Mouse (Mus musculus): Measurements from ENCODE around the gene Olfr1507. TPM values are rescaled to one million over a fixed set of nuclear protein-coding genes. Genes with fewer than 3 reads are reported as not detected.
A peak's percentile ranks its signal among the peaks of the same experiment; 100 is the strongest.

Gene Olfr1507
- polyA plus RNA-seq, 2 experiments: not detected

GRCm38 (mm10) chr14:52461928-52462327 is 33.6 kb downstream of the Olfr1507 start:
- H3K4me1 ChIP-seq (replicated peaks; ENCODE audit: control insufficient read depth in 2 of 2, insufficient read depth in 2 of 2, low read length in 1 of 2): no peaks in the 10 kb centered on the region
- H3K36me3 ChIP-seq (replicated peaks; ENCODE audit: control insufficient read depth, insufficient read depth, low read depth): no peaks in the 10 kb centered on the region
- no peak for DNase-seq (ENCODE audit: low read depth in 3 of 3, low spot score in 3 of 3)
- no peaks in the 10 kb centered on the region for H3K27me3 ChIP-seq (ENCODE audit: control insufficient read depth, insufficient read depth, low read length)
- H3K4me2 ChIP-seq (ENCODE audit: low read depth): no peak overlapping the region
- no peak overlapping the region for H3K27ac ChIP-seq
- TF ChIP-seq EP300 (IDR thresholded peaks at IDR 0.05; ENCODE audit: low read depth): no peak
- no peak for ATAC-seq (ENCODE audit: insufficient read depth)
- H3K4me3 ChIP-seq (ENCODE audit: insufficient read depth in 1 of 2, low read depth in 2 of 2, low read length in 2 of 2): no peak overlapping the region
- no peaks in the 10 kb centered on the region for H3K9me3 ChIP-seq (ENCODE audit: control insufficient read depth, low read length)
- H3K9ac ChIP-seq (replicated peaks): no peak overlapping the region

DNA sequence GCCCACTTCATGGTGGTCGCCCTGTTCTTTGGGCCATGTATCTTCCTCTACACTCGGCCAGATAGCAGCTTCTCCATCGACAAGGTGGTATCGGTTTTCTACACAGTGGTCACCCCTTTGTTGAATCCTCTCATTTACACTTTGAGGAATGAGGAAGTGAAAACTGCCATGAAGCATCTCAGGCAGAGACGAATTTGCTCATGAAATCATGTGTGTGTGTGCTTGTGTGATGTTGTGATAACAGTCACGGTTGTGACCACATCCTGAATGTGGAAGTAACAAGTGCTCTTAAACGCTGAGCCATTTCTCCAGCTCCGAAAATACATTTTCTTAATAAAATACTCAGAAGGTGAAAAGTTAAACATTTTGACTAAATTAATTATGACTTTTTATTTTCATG is 44.4 kb downstream of the Olfr1507 start:
- ATAC-seq (ENCODE audit: insufficient read depth) (no peak), DNase-seq (ENCODE audit: low read depth in 3 of 3, low spot score in 3 of 3) (peak; percentile 1 to 16 (median 6))
- Histone ChIP-seq H3K4me2 (ENCODE audit: low read depth) (no peak overlapping the region), H3K9ac (replicated peaks) (no peak overlapping the region), H3K27me3 (ENCODE audit: control insufficient read depth, insufficient read depth, low read length) (no peaks in the 10 kb centered on the region), H3K4me3 (ENCODE audit: insufficient read depth in 1 of 2, low read depth in 2 of 2, low read length in 2 of 2) (no peak overlapping the region), H3K36me3 (replicated peaks; ENCODE audit: control insufficient read depth, insufficient read depth, low read depth) (no peaks in the 10 kb centered on the region), H3K4me1 (replicated peaks; ENCODE audit: control insufficient read depth in 2 of 2, insufficient read depth in 2 of 2, low read length in 1 of 2) (no peaks in the 10 kb centered on the region), H3K9me3 (ENCODE audit: control insufficient read depth, low read length) (no peaks in the 10 kb centered on the region), H3K27ac (no peak overlapping the region)
- TF ChIP-seq EP300 (IDR thresholded peaks at IDR 0.05; ENCODE audit: low read depth) (no peak), CTCF (IDR thresholded peaks at IDR 0.05; ENCODE audit: low read depth) (no peak)
- 21% methylated on average over 8 of the region's 8 CpGs for WGBS (ENCODE audit: insufficient replicate concordance)

- H3K4me1 ChIP-seq (replicated peaks; ENCODE audit: control insufficient read depth in 2 of 2, insufficient read depth in 2 of 2, low read length in 1 of 2): no peaks in the 10 kb centered on the region
- ATAC-seq (ENCODE audit: insufficient read depth) (no peak), DNase-seq (ENCODE audit: low read depth in 3 of 3, low spot score in 3 of 3) (no peak)
- H3K9ac ChIP-seq (replicated peaks): no peak within 1 kb of the TSS
- H3K36me3 ChIP-seq (replicated peaks; ENCODE audit: control insufficient read depth, insufficient read depth, low read depth): no peaks in the 10 kb centered on the region
- TF ChIP-seq EP300 (IDR thresholded peaks at IDR 0.05; ENCODE audit: low read depth): no peak
- no peaks in the 10 kb centered on the region for H3K27me3 ChIP-seq (ENCODE audit: control insufficient read depth, insufficient read depth, low read length)
- no peaks in the 10 kb centered on the region for H3K9me3 ChIP-seq (ENCODE audit: control insufficient read depth, low read length)
- H3K4me2 ChIP-seq (ENCODE audit: low read depth): no peak within 1 kb of the TSS
- no peak within 1 kb of the TSS for H3K27ac ChIP-seq
- no peak within 1 kb of the TSS for H3K4me3 ChIP-seq (ENCODE audit: insufficient read depth in 1 of 2, low read depth in 2 of 2, low read length in 2 of 2)
Observed at GRCm38 (mm10) chr14:52442690-52443089, 52.9 kb downstream of the Olfr1507 start, which contains the start of gene Olfr1509. Gene Olfr1509, plus strand, starts transcription at chr14:52442990.

Other genes with a start within 250 kb of the Olfr1507 start
- 9.7 and 13.1 TPM in 2 replicates for gene Chd8, start 238.0 kb downstream of the Olfr1507 start, polyA plus RNA-seq (2012; rRNA removed)
- 13.9 and 14.0 TPM in 2 replicates for gene Chd8, start 238.0 kb downstream of the Olfr1507 start, polyA plus RNA-seq (2014; fragmentation: Nextera tagmentation; extraction: Ambion mirVana)
- gene Tox4, start 216.6 kb downstream of the Olfr1507 start, polyA plus RNA-seq (2012; rRNA removed): 8.5 and 10.1 TPM in 2 replicates
- 16.6 and 17.2 TPM in 2 replicates for gene Tox4, start 216.6 kb downstream of the Olfr1507 start, polyA plus RNA-seq (2014; fragmentation: Nextera tagmentation; extraction: Ambion mirVana)
- gene Rab2b, start 216.2 kb downstream of the Olfr1507 start, polyA plus RNA-seq (2012; rRNA removed): 2.9 and 3.1 TPM in 2 replicates
- 1.9 and 2.6 TPM in 2 replicates for gene Rab2b, start 216.2 kb downstream of the Olfr1507 start, polyA plus RNA-seq (2014; fragmentation: Nextera tagmentation; extraction: Ambion mirVana)
- gene Mettl3, start 190.6 kb downstream of the Olfr1507 start, polyA plus RNA-seq (2012; rRNA removed): 14.5 and 15.3 TPM in 2 replicates
- 18.1 and 18.2 TPM in 2 replicates for gene Mettl3, start 190.6 kb downstream of the Olfr1507 start, polyA plus RNA-seq (2014; fragmentation: Nextera tagmentation; extraction: Ambion mirVana)
- gene Sall2, start 167.0 kb downstream of the Olfr1507 start, polyA plus RNA-seq (2012; rRNA removed): 0.76 and 0.84 TPM in 2 replicates
- 0.54 and 0.66 TPM in 2 replicates for gene Sall2, start 167.0 kb downstream of the Olfr1507 start, polyA plus RNA-seq (2014; fragmentation: Nextera tagmentation; extraction: Ambion mirVana)
- gene Olfr1513, start 139.3 kb downstream of the Olfr1507 start, polyA plus RNA-seq (2012; rRNA removed): not detected in 2 replicates
- gene Olfr1513, start 139.3 kb downstream of the Olfr1507 start, polyA plus RNA-seq (2014; fragmentation: Nextera tagmentation; extraction: Ambion mirVana): not detected in 2 replicates
- gene Olfr1512, start 116.6 kb downstream of the Olfr1507 start, polyA plus RNA-seq (2012; rRNA removed): not detected in 2 replicates
- not detected in 2 replicates for gene Olfr1512, start 116.6 kb downstream of the Olfr1507 start, polyA plus RNA-seq (2014; fragmentation: Nextera tagmentation; extraction: Ambion mirVana)
- gene Olfr1511, start 98.4 kb downstream of the Olfr1507 start, polyA plus RNA-seq (2012; rRNA removed): not detected in 2 replicates
- gene Olfr1511, start 98.4 kb downstream of the Olfr1507 start, polyA plus RNA-seq (2014; fragmentation: Nextera tagmentation; extraction: Ambion mirVana): not detected in 2 replicates
- gene Olfr1510, start 81.4 kb downstream of the Olfr1507 start, polyA plus RNA-seq (2012; rRNA removed): not detected in 2 replicates
- not detected in 2 replicates for gene Olfr1510, start 81.4 kb downstream of the Olfr1507 start, polyA plus RNA-seq (2014; fragmentation: Nextera tagmentation; extraction: Ambion mirVana)
- not detected in 2 replicates for gene Olfr1509, start 52.8 kb downstream of the Olfr1507 start, polyA plus RNA-seq (2012; rRNA removed)
- not detected in 2 replicates for gene Olfr1509, start 52.8 kb downstream of the Olfr1507 start, polyA plus RNA-seq (2014; fragmentation: Nextera tagmentation; extraction: Ambion mirVana)
- gene Olfr1508, start 28.3 kb downstream of the Olfr1507 start, polyA plus RNA-seq (2012; rRNA removed): not detected in 2 replicates
- gene Olfr1508, start 28.3 kb downstream of the Olfr1507 start, polyA plus RNA-seq (2014; fragmentation: Nextera tagmentation; extraction: Ambion mirVana): not detected in 2 replicates